Mouse (Mus musculus) retina, embryonic 14.5 days (tissue): ENCODE data around the gene Lrrc46.
A peak's percentile ranks its signal among the peaks of the same experiment; 100 is the strongest.

ENCODE experiments used
- DNase-seq: peaks from one replicate; pipeline ENCODE4 v3.0.0-alpha.2; 2015; ENCODE audit warnings: low spot score

The Lrrc46 gene

GRCm38 (mm10) chr11:97009198-97009790 is 31.9 kb downstream of the Lrrc46 start:
- no peak for DNase-seq

DNA sequence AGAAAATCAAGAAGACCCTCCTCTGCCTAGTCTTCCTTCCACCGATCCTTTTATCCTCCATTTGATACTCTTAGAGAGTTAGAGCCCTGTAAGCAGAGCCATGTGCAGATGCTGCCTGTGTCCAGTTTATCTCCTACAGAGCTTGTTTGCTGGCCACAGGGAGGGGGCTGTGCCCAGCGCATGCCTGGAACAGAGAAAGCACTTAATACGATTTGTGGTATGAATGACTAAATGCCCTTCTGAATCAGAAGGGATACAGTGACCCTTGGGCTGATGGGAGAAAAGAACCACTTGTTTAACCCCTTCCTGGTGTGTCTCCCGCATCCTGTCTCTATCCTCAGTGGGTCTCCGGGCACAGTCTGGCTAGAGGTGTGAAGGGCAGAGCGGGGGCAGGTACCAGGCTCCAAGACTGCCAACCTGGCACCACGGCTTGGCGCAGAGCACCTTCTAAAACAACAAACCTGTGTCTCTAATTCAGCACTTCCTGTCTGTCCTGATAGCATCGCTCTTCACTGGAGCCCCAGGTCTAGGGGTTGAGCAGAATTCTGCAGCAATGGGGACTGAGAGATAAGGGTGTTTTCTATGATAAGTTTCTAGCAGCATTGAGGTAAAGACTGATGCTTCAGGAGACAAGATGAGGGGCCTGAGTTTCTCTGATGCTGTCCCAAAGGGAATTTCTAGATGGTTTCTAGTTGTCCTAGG is 34.0 kb downstream of the Lrrc46 start:
- no peak for DNase-seq

- DNase-seq = no peak
Measured at GRCm38 (mm10) chr11:97003170-97003569, 38.0 kb downstream of the Lrrc46 start.

DNA sequence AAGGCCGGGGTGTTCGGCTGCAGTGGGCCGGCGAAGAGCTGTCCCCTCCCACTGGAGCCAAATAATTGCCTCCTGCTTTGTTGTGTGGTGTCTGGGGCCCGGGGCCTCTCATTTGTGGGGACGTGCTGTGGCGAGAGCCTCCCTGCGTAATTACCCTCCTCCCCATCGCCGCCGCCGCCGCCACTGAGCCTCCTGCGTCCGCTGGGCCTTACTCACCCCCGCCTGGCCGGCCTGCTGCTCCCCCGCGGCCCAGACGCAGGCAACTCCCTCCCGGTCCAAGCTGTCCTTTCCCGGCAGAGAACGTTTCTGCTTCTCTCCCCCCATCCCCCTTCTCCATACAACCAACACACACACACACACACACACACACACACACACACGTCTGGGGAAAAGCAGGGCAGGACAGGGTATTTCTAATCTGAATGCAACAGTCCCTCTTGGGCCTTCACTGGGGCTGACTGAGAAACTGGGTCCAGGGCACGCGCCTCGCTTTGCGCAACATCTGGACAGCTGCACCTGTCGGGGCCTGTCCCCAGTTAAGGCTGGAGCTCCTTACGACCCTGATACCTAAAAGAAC is 43.7 kb downstream of the Lrrc46 start:
- DNase-seq = peak; percentile 59

DNA sequence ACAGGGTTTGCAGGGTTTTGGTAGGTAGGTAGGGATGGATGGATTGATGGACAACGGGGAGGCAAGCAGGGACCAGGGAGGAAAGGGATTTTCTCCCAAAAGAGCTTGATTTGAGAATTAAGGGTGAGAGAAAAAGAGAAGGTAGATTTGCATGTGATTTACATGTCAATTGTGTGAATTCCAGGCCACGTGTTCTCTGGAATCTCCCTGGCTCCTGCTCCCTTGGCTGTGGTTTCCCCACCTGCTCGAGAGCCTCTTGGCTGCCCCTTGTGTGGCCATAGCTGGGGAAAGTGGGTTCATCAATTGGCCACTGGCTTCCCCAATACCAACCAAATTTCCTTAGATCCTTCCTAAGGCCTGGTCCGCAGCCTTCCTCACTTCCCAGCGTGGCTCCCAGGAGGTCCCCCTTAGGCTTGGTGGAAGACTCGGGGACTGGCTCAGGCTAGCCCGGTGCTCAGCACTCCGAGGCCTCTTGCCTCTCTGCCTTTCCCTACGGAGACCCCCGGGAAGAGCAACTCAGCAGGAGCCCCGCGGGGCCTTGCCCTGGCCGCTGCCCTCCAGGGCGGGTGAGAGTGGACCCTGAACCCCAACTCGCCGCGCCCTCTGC is 44.3 kb downstream of the Lrrc46 start:
- DNase-seq = no peak

DNA sequence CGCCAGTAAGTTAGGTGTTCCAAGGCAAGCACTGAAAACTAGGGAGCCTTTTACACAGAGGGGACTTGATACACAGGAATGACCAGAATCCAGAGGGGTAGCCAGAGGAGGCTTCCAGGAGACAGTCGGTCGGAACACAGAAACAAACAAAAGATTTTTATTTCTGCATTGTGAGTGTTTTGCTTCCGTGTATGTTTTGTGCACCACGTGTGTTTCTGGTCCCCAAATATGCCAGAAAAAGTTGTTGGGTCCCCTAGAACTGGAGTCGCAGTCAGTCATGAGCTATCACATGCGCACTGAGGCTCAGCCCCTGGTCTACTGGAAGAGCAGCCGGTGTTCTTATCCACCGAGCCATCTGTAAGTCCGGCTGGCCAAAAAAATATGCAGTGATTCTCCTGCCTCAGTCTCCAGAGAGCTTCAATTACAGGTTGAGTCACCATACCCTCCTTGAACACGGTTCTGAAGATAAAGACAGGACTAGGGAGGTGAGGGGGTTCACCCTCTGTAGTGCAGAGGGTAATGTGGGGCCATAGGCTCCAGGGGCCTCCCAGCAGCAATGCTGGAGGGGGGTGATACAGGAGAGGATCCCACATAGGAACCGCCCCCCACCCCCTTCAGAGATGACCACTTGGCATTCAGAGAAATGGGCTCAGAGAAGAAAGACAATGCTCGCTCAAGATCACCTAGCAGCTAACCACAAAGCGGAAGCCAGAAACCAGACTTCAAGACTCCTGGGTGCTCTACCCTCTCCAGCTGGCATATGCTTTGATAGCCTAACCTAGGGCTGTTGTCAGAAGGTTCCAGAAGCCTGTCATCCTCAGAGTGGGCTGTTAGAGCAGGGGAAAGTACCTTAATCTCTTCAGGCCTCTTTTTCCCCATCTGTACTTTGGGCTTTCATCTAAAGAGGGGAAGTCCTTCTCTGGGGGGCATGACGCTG is 45.1 kb downstream of the Lrrc46 start:
- no peak for DNase-seq

GRCm38 (mm10) chr11:96995031-96995430 is 46.2 kb downstream of the Lrrc46 start:
- no peak for DNase-seq

GRCm38 (mm10) chr11:96992722-96993311 is 48.4 kb downstream of the Lrrc46 start:
- no peak for DNase-seq

- DNase-seq = no peak
Measured at GRCm38 (mm10) chr11:96991501-96991900, 49.7 kb downstream of the Lrrc46 start.

GRCm38 (mm10) chr11:96987873-96988655 is 53.1 kb downstream of the Lrrc46 start:
- DNase-seq = peak; percentile 32

GRCm38 (mm10) chr11:96986463-96986862 is 54.7 kb downstream of the Lrrc46 start:
- DNase-seq = no peak

GRCm38 (mm10) chr11:96984903-96985302 is 56.3 kb downstream of the Lrrc46 start:
- no peak for DNase-seq
